Comparison of ENCODE assay signal across 15 mouse cellular contexts in the genomic region with DNA sequence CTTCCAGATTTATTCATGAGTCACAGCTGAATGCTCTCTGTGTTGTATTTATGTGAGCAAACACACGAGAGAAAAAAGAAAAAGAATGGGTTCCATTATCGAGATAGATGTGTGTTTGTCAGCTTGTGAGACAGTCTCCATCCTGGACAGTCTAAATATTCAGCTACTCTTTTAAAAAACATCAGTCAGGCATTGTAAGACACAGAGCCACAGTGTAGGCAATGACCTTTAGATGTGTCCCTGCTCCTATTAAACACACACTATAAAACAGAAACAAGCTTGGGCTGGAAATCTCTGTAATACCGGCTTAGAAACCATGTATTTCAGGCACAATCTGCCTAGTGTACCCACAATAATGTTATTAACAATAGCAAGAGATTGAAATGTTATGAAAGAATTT.
"Had no signal": no experiment of that assay in that cellular context is flagged by ENCODE, and none has a peak within 500 bp of the region (broad histone marks: within the 10 kb centered on the region; RNA-seq: fewer than 3 reads in every experiment).

No protein-coding gene starts in this region.

- H3K9ac ChIP-seq: kidney, embryonic 15.5 days; liver, embryonic 15.5 days; lung, embryonic 14.5 days; midbrain, embryonic 12.5 days had no signal

- H3K27ac ChIP-seq: kidney, embryonic 15.5 days; limb, embryonic 10.5 days; liver, embryonic 15.5 days; midbrain, embryonic 12.5 days had no signal

- H3K9me3 ChIP-seq: kidney, embryonic 15.5 days; limb, embryonic 10.5 days; liver, embryonic 15.5 days had no signal

- H3K36me3 ChIP-seq: kidney, embryonic 15.5 days; limb, embryonic 10.5 days; liver, embryonic 15.5 days; midbrain, embryonic 12.5 days had no signal

- H3K4me1 ChIP-seq: kidney, embryonic 15.5 days; limb, embryonic 10.5 days; liver, embryonic 15.5 days had no signal

- H3K4me2 ChIP-seq: kidney, embryonic 15.5 days; liver, embryonic 11.5 days; liver, embryonic 15.5 days; lung, embryonic 14.5 days; midbrain, embryonic 12.5 days had no signal

- H3K27me3 ChIP-seq: kidney, embryonic 15.5 days; liver, embryonic 15.5 days; midbrain, embryonic 12.5 days had no signal

- ATAC-seq: inflammation-experienced regulatory T-cells, adult 6 months; intestine, postnatal 0 days had no signal

- H3K4me3 ChIP-seq: kidney, embryonic 15.5 days; limb, embryonic 10.5 days; liver, embryonic 15.5 days; midbrain, embryonic 12.5 days had no signal

- DNase-seq: kidney, postnatal 25 days; layer of hippocampus, adult 9-11 months; lung, embryonic 14.5 days; lung, postnatal 10 days; lung, postnatal 4 days; spleen, adult 18-20 months; thymus, adult 18-20 months; thymus, postnatal 14 days had no signal
